Mouse (Mus musculus) left cerebral cortex, adult 2 months (tissue): ENCODE measurements around the gene Tceal7. TPM values are rescaled to one million over a fixed set of nuclear protein-coding genes. Genes with fewer than 3 reads are reported as not detected.
"Not testable (repeated sequence)": the region's sequence is repeated elsewhere in the genome, so short reads cannot be mapped to it uniquely, and the experiment has no call there.

ENCODE experiments used
- DNase-seq, 2 experiments: peaks; one replicate each; pipeline ENCODE4 v3.0.0; 2021 to 2022; ENCODE audit warnings: low spot score in 2 of 2, mixed read lengths in 1 of 2; ENCODE audit errors: extremely low spot score in 1 of 2
- H3K27ac ChIP-seq: fragments of 200-600 bp; 2 replicates; pipeline ENCODE4 v1.8.1; 2022
- H3K4me3 ChIP-seq: fragments of 200-600 bp; 2 replicates; pipeline ENCODE4 v1.8.1; 2022
- CTCF ChIP-seq: fragments of 200-600 bp; IDR thresholded peaks from 2 replicates; pipeline ENCODE4 v1.8.1; 2022; ENCODE audit warnings: antibody characterized with exemption, mild to moderate bottlenecking, moderate library complexity
- intact Hi-C: fragments of 180-260 bp; cut with DNase I; formaldehyde crosslinking; loops from one replicate; pipeline ENCODE4 v1.15.1; 2025
- microRNA-seq, 2 experiments: library from miRNA; unstranded; fragments of <30 nt; microRNA quantifications; one replicate each; pipeline ENCODE4 v1.2.0; 2021
- total RNA-seq, 2 experiments: library from RNA; stranded (reverse); gene quantifications; 2 replicates each; pipeline ENCODE4 v1.2.3; 2021

Tceal7 gene
- total RNA-seq, 2 experiments from 2014 or later, result 2.2 to 2.9 TPM

DNA sequence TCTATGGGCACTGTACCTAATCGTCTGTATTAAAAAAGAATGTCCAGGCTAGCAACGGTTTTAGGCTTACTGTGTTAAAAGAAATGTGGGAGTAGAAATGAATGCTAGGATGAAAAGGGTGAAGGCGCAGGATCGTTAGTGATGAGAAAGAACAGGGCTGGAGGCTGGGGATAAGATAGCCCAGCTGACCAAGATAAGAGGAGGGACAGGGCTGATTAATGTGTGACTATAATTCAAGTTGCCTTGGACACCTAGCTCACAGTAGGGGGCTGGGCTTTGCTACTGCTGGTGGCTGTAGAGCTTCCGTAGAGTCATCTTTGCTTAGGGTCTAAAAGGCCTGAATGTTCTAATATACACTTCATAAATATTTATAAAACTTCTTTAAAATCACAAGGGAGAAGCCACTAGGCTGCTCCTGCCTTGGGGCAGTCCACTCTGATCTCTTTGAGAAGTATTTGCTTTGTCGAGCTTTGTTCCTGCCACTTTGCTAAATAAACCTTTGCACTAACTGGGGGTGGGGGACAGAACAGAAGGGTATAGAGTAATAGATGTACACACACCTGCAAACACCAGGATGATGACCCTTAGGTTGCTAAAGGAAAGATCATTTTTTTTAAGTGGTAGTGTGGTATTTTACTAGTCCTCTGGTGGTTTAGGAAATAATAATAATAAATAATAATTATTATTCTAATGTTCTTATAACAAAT lies 37.6 kb downstream of the Tceal7 start:
- no peak overlapping the region for H3K27ac ChIP-seq
- intact Hi-C loops, result no loop called here
- no peak for TF ChIP-seq CTCF
- no peak for DNase-seq
- no peak overlapping the region for H3K4me3 ChIP-seq

DNA sequence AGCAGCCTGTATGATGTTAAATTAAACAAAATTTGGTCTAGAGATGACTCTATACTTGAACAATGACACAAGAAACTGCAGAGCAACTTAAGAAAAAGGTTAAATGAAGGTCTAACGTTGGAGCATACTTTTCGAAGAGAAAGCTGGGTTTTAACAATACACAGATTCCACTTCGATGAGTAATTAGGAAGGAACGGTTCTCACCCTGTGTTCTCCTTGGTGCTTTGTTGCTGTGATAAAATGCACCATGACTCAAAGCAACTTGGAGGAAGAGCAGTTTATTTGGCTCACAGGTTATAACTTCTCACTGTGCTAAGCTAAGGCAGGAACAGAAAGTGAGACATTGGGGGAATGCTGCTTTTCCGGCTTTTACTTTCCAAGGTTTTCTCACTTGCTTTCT lies 53.1 kb downstream of the Tceal7 start:
- no peak overlapping the region for H3K27ac ChIP-seq
- no peak overlapping the region for H3K4me3 ChIP-seq
- TF ChIP-seq CTCF, result no peak
- DNase-seq, result no peak
- intact Hi-C loops, result no loop called here

DNA sequence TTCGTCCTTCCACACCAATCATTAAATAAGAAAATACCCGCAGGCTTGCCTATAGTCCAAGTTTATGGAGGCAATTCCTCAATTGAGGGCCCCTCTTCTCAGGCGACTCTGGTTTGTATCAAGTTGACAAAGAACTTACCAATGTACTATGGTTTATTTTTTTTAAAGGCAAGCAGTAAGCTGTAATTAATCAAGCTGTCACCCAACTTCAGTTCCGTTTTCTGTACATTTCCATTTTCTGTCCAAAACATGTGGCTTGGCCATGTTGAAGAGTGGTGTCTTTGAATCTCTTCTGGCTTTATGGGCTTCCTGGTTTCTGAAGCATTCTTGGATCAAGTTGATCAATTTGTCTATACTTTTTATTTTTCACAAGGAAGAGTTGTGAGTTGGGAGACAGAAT lies 53.6 kb downstream of the Tceal7 start:
- intact Hi-C loops, result no loop called here
- no peak overlapping the region for H3K27ac ChIP-seq
- no peak for DNase-seq
- no peak for TF ChIP-seq CTCF
- no peak overlapping the region for H3K4me3 ChIP-seq

DNA sequence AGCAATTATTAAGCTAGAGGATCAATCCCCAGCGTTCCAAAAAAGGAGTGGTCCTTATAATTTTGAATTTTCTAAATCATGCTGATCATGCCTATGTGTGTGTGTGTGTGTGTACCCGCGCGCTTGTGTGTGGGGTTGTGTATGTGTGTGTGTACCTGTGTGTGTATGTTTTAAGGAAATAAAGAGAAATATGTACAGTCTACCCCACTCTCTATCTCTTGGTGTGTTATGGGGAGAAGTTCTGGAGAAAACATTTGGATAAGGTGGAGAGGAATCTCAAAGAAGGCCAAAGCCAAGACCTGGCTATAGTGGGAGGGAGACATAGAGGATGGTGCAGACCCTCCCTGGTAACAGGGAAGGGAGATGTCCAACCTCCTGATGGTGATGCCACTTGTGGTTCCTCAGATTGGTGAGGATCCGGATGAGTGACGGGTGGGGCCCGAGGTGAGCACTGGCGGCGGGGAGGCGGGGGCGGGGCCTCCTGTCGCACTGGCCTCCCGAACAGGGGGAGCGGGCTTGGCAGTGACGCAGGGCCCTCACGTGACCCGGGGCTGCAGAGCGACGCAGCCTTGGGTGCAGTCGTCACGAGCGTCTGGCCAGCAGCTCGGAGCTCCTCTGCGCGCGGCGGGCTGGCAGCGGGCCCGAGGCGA lies 55.3 kb downstream of the Tceal7 start, which contains the start of gene Bex3:
Bex3 (plus strand) TSS at position 511 of the 650 bp plus-strand sequence.
- intact Hi-C loops, H3K27ac ChIP-seq: not testable (repeated sequence)

DNA sequence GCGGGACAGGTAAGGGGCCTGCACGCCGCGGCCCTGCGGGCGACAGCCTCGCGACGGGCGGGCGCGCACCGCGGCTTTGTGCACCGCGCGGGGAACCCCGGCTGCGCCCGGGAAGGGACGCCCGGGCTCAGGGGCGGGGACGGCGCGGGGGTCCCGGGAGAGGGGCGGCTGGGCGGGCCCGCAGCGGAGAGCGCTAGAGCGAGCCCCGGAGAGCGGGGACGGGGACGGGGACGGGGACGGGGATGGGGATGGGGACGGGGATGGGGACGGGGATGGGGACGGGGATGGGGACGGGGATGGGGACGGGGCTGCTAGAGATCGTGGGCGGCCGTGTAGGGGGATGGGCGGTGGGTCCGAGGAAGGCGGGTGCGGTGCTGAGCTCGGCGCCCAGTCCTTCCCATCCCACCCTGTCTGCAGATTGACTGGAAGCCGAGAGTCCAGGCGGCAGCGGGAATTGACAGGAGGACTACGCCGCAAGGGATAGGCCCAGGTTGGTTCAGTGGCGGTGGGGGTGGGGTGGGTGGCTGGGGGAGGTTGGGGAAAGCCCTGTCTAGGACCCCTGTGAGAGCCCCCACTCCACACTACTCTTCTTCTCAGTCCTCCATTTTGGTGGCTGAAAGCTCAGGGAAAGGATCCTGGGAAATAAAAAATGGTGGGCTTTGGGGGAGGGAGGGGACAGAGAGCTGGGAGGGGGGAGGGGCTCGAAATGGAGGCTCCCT lies 56.0 kb downstream of the Tceal7 start:
- DNase-seq, H3K27ac ChIP-seq, intact Hi-C loops: not testable (repeated sequence)
- H3K4me3 ChIP-seq, result peak overlapping the region; percentile 48

More for the DNA sequence above, 55.3 kb downstream of the Tceal7 start, which contains the start of gene Bex3:
- H3K4me3 ChIP-seq, result peak within 1 kb of the TSS; percentile 48
- DNase-seq, result peak; percentile 49 to 59

DNA sequence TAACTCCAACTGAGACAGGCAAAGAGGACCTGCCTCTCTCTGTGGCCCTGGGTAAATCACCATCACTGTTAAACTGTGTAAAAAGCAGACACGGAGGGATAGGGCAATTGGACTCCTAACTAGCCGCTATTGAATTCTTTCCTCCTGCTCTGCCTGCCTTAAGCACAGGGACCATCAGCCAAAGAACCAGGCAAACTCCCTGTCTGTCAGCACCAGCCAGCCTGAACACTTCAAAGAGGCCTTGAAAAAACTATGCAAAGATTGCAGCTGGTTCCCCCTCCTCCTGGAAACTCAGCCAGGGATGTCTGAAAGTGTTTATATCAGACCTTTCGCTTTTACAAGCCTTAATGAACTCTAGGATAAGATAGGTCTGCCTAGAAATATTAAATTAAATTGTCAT lies 60.0 kb downstream of the Tceal7 start:
- DNase-seq, result no peak
- intact Hi-C loops, result no loop called here
- no peak overlapping the region for H3K27ac ChIP-seq
- no peak overlapping the region for H3K4me3 ChIP-seq
- no peak for TF ChIP-seq CTCF

DNA sequence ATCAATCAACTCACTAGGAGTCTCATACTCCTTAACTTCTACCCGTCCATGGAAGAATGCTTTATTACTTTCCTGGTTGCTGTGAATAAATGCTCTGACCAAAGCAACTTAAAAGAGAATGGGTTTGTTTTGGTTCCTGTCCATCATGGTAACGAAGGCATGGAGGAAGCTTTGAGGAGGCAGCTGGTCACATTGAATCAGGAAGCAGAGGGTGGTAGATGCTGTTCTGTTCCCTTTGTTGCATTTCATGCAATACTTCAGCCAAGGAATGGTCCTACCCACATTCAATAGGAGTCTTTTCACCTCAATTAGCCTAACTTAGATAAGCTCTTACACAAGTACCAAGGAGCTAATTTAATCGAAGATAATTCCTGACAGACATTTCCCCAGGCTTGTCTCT lies 60.8 kb downstream of the Tceal7 start:
- no peak for TF ChIP-seq CTCF
- Histone ChIP-seq H3K27ac (no peak overlapping the region), H3K4me3 (no peak overlapping the region)
- intact Hi-C loops, result no loop called here
- no peak for DNase-seq

Small RNAs within 50 kb of the gene (microRNA-seq; reads per million reads assigned to microRNA genes)
- 0 reads per million in 2 experiments for gene Mir6383

Other genes starting within 250 kb of the Tceal7 start
- 10 to 100 TPM; 59.2 to 73.2 TPM for gene Arxes2, start 221.0 kb upstream of the Tceal7 start, total RNA-seq
- gene Arxes1, start 181.4 kb upstream of the Tceal7 start, total RNA-seq, result 10 to 100 TPM; 29.3 to 31.6 TPM
- gene Bex2, start 146.5 kb upstream of the Tceal7 start, total RNA-seq, result 100 to 1,000 TPM; 346 to 347 TPM
- gene Nxf3, start 129.5 kb upstream of the Tceal7 start, total RNA-seq, result not detected
- 10 to 100 TPM; 16.8 to 17.3 TPM for gene Bex4, start 75.8 kb upstream of the Tceal7 start, total RNA-seq
- gene Tceal8, start 42.4 kb upstream of the Tceal7 start, total RNA-seq, result 10 to 100 TPM; 30.8 to 39.2 TPM
- gene Tceal5, start 10.9 kb upstream of the Tceal7 start, total RNA-seq, result 100 to 1,000 TPM in 1 of 2 experiments, 10 to 100 TPM in 1; 99.1 to 155 TPM
- gene Bex1, start 734 bp downstream of the Tceal7 start, total RNA-seq, result 10 to 100 TPM; 86.5 to 89.7 TPM
- gene Tceal9, start 30.3 kb downstream of the Tceal7 start, total RNA-seq, result 100 to 1,000 TPM; 124 to 129 TPM
- 100 to 1,000 TPM; 276 to 281 TPM for gene Bex3, start 55.5 kb downstream of the Tceal7 start, total RNA-seq